In the genomic region with DNA sequence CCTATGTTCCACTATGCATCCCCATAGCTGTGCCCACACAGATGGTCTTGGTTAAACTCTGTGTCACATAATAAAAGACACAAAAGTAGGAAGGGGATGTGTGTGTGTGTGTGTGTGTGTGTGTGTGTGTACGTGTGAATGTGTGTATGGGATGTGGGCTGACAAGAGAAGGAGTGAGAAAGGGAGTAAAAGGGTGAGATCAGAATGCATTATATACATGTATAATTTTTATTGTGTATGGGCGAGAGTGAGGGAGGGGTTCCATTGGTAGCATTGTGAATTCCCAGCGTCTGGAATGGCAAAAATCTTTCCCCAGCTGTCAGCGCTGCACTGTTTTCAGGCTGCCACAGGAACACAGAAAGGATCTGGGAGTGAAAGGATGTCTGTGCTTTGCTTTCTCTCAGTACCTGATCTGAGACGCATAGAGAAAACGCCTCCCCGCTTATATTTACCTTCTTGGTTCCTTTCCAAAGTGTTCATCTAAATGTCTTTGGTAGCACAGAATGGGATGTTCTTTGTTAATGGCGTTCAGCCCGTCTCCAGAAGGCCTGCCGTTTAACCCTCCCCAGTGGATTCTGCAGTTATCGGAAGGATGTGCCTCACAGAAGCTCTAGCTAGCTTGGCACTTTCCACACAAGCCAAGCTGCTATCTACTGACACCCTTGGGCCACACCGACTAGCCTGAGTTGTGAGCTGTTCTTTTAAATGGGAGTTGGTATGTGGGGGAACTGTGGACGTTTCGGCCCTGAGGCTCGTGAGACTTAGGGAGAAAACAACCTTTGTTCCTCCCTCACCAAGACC, we compare ENCODE assay signal across 13 mouse cellular contexts.
DNase-seq lines count a peak whose midpoint lies in the region; ATAC-seq and TF ChIP-seq lines count a peak whose summit lies in the region.
"Had no signal": no experiment of that assay in that cellular context is flagged by ENCODE, and none has a peak within 500 bp of the region (broad histone marks: within the 10 kb centered on the region; RNA-seq: fewer than 3 reads in every experiment).

No protein-coding gene starts in this region.

- H3K27ac ChIP-seq in midbrain, embryonic 10.5 days (replicated peaks): peak overlapping the region; percentile 64
- H3K27ac ChIP-seq in midbrain, embryonic 16.5 days (ENCODE audit: low read length): no peak overlapping the region; the same call in 1 of the 2 replicates
- no peak overlapping the region for H3K27ac ChIP-seq in forebrain, postnatal 0 days (ENCODE audit: low read depth, low read length)
- 0 out of 2 replicates have a peak overlapping the region, but pooled peaks have one; percentile 27 for H3K27ac ChIP-seq in midbrain, embryonic 12.5 days (replicated peaks)
- H3K27ac ChIP-seq: heart, embryonic 15.5 days; limb, embryonic 10.5 days had no signal

- H3K4me3 ChIP-seq in midbrain, embryonic 10.5 days: no peak overlapping the region
- H3K4me3 ChIP-seq in midbrain, embryonic 16.5 days (ENCODE audit: low read depth, low read length): no peak overlapping the region
- H3K4me3 ChIP-seq in forebrain, postnatal 0 days (ENCODE audit: low read depth, low read length): no peak overlapping the region
- no peak overlapping the region for H3K4me3 ChIP-seq in midbrain, embryonic 12.5 days
- H3K4me3 ChIP-seq: heart, embryonic 15.5 days; limb, embryonic 10.5 days had no signal

- H3K9me3 ChIP-seq in midbrain, embryonic 10.5 days (replicated peaks): no peaks in the 10 kb centered on the region
- no peaks in the 10 kb centered on the region for H3K9me3 ChIP-seq in midbrain, embryonic 16.5 days (replicated peaks; ENCODE audit: control insufficient read depth, low read length, poor library complexity, severe bottlenecking)
- no peaks in the 10 kb centered on the region for H3K9me3 ChIP-seq in forebrain, postnatal 0 days (ENCODE audit: low read length)
- no peaks in the 10 kb centered on the region for H3K9me3 ChIP-seq in midbrain, embryonic 12.5 days
- H3K9me3 ChIP-seq: heart, embryonic 15.5 days; limb, embryonic 10.5 days had no signal

- H3K27me3 ChIP-seq in midbrain, embryonic 10.5 days (ENCODE audit: low read depth, poor library complexity, severe bottlenecking): no peaks in the 10 kb centered on the region
- no peaks in the 10 kb centered on the region for H3K27me3 ChIP-seq in midbrain, embryonic 16.5 days (ENCODE audit: control insufficient read depth, insufficient read depth, low read depth, low read length)
- no peaks in the 10 kb centered on the region for H3K27me3 ChIP-seq in forebrain, postnatal 0 days (ENCODE audit: insufficient read depth, low read length)
- H3K27me3 ChIP-seq in midbrain, embryonic 12.5 days: no peaks in the 10 kb centered on the region
- H3K27me3 ChIP-seq: heart, embryonic 15.5 days had no signal

- no peak for ATAC-seq in midbrain, embryonic 16.5 days
- peak; percentile 58 for ATAC-seq in forebrain, postnatal 0 days
- peak; percentile 67 for ATAC-seq in midbrain, embryonic 12.5 days (ENCODE audit: low FRiP score, low read depth)
- ATAC-seq: intestine, postnatal 0 days had no signal

- no peak overlapping the region for H3K4me2 ChIP-seq in midbrain, embryonic 16.5 days (ENCODE audit: low read length)
- H3K4me2 ChIP-seq in forebrain, postnatal 0 days (ENCODE audit: low read depth): no peak overlapping the region
- no peak overlapping the region for H3K4me2 ChIP-seq in midbrain, embryonic 12.5 days (replicated peaks)
- H3K4me2 ChIP-seq: heart, embryonic 15.5 days had no signal

- no peak for TF ChIP-seq CTCF in forebrain, postnatal 0 days (IDR thresholded peaks at IDR 0.05; ENCODE audit: low read depth)

- peak; percentile 11 to 21 for DNase-seq in cerebellum, postnatal 10 days
- DNase-seq in cerebellum, postnatal 25 days: no peak
- DNase-seq in midbrain, embryonic 10.5 days (ENCODE audit: low spot score): no peak
- peak; percentile 54 for DNase-seq in forebrain, postnatal 0 days
- DNase-seq in MN1 (ENCODE audit: low spot score): no peak
- no peak for DNase-seq in thymus, postnatal 0 days (ENCODE audit: low spot score)
- DNase-seq: gastrocnemius, postnatal 10 days; thymus, adult 18-20 months had no signal

- 81% methylated on average over 15 of the region's 15 CpGs for WGBS in midbrain, embryonic 10.5 days
- 43% methylated on average over 15 of the region's 15 CpGs for WGBS in midbrain, embryonic 16.5 days
- WGBS in forebrain, postnatal 0 days: 28% methylated on average over 15 of the region's 15 CpGs
- WGBS in midbrain, embryonic 12.5 days: 64% methylated on average over 15 of the region's 15 CpGs

- H3K4me1 ChIP-seq in midbrain, embryonic 10.5 days: peaks cover 37% of the 10 kb centered on the region
- H3K4me1 ChIP-seq in midbrain, embryonic 16.5 days (ENCODE audit: control insufficient read depth, insufficient read depth, low read length): peaks cover 14% of the 10 kb centered on the region
- 0 out of 2 replicates have a peak, but pooled peaks cover 17% of the 10 kb centered on the region for H3K4me1 ChIP-seq in forebrain, postnatal 0 days (ENCODE audit: insufficient read depth)
- H3K4me1 ChIP-seq in midbrain, embryonic 12.5 days: peaks cover 33% of the 10 kb centered on the region
- H3K4me1 ChIP-seq: heart, embryonic 15.5 days had no signal

- H3K36me3 ChIP-seq in midbrain, embryonic 10.5 days: no peaks in the 10 kb centered on the region
- no peaks in the 10 kb centered on the region for H3K36me3 ChIP-seq in midbrain, embryonic 16.5 days (ENCODE audit: control insufficient read depth, insufficient read depth, low read length)
- H3K36me3 ChIP-seq in forebrain, postnatal 0 days (ENCODE audit: insufficient read depth): no peaks in the 10 kb centered on the region
- H3K36me3 ChIP-seq in midbrain, embryonic 12.5 days: no peaks in the 10 kb centered on the region
- H3K36me3 ChIP-seq: heart, embryonic 15.5 days; limb, embryonic 10.5 days had no signal

- H3K9ac ChIP-seq in midbrain, embryonic 16.5 days (ENCODE audit: low read depth, low read length): no peak overlapping the region
- H3K9ac ChIP-seq in forebrain, postnatal 0 days: no peak overlapping the region
- no peak overlapping the region for H3K9ac ChIP-seq in midbrain, embryonic 12.5 days (replicated peaks)
- H3K9ac ChIP-seq: heart, embryonic 15.5 days had no signal

Comparison
In these comparisons a context has a peak if more than half of its experiments do, and no peak if none do; other contexts are left out.
1. DNase-seq: peak in cerebellum, postnatal 10 days (2 of 2) and forebrain, postnatal 0 days (single experiment); none in cerebellum, postnatal 25 days (0 of 2), midbrain, embryonic 10.5 days (single experiment), MN1 (single experiment) and thymus, postnatal 0 days (single experiment).
2. H3K27ac ChIP-seq: peak in midbrain, embryonic 10.5 days (single experiment) and midbrain, embryonic 12.5 days (single experiment); none in midbrain, embryonic 16.5 days (single experiment) and forebrain, postnatal 0 days (single experiment).